Mouse (Mus musculus) skeletal muscle tissue, adult 2 months (tissue): Measurements from ENCODE around the gene Zfp768.
"Not testable (repeated sequence)": the region's sequence is repeated elsewhere in the genome, so short reads cannot be mapped to it uniquely, and the experiment has no call there.

Source experiments
- DNase-seq: peaks from one replicate; pipeline ENCODE4 v3.0.0-alpha.2; 2012; ENCODE audit warnings: low read depth, low spot score

The Zfp768 gene

DNA sequence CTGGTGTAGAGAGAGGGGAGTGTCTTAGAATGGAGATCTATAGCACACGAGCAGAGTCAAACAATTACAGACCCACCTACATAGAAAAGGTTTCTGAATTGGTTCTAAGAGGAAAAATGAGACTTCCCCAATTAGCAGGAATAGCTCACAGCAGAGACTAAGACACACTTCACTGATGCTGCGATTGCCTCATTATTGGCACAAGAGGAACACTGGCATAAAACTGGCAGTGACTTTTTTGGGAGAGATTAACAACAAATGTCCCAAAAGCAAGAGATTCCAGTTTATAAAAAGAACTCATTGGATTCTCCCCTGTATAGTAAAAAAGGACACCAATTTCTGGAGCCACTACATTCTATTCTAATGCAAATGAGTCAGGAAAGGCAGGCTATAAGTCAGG, 12.5 kb upstream of the Zfp768 start:
- no peak for DNase-seq

GRCm38 (mm10) chr7:127355796-127356195, 10.4 kb upstream of the Zfp768 start:
- no peak for DNase-seq

DNA sequence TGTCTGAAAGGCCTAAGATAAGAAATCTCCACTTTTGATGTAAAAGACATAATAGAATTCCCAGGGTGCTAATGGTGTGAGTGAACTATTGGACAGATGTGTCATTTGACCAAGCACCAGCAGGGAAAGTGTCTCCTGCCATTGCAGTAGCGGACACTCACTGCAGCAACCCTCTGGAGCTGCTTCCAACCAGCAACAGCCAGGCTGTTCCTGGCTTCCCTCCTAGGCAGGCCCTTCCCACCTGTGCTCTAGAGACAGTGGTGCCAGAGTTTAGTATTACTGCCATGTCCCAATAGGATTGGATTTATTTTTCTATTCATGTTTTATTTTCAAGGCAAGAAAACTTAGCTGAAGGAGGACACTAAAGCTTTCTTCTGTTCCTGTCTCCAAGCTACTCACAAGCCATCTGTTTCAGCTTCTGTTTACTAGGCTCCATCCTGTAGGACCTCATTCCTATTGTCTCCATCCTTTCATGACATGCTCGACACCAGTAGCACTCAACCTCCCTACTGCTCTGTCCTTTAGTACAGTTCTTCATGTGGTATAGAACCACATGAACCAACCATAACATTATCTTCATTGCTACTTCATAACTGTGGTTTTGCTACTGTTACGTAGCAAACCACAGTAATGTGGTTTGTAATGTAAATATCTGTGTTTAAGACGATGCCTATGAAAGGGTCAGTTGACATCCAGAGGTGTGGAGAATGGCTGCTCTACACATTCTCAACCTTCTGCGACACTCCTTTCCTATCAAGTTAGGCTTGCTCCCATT, 6.0 kb upstream of the Zfp768 start:
- DNase-seq: no peak

DNA sequence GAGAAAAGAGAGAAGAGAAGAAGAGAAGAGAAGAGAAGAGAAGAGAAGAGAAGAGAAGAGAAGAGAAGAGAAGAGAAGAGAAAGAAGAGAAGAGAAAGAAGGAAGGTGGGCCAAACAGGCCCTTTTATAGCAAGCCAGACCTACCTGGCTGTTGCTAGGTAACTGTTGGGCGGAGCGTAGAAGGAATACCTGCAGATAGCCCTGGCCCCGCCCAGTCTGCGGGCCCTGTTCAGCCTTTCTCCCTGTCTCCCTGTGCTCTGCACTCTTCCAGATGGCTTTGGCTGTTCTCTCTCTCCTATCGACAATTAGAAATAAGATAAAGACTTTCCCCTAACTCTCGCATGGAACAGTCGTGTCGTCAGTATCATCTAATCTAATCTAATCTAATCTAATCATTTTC, 1.3 kb upstream of the Zfp768 start:
- no peak for DNase-seq

DNA sequence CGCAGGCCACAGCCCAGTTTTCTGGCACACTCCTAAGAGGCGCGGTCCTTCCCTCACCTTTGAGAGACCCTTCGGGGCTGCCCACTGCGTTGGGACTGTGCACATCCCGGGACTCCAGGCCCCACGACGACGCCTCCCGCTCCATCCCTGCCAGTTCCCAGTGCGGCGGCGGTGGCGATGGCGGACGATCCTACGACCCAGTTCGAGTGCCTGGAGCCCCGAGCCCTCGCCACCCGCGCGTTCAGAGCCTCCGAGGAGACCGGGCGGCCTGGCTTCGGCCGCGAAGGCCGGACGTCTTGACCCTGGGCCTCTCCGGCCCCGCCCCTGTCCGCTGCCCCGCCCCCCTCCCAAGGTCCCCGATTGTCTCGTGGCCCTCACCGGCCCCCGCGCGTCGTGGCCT, 297 bp downstream of the Zfp768 start:
- no peak for DNase-seq

- DNase-seq: no peak
Observed at GRCm38 (mm10) chr7:127344371-127344770, 1.0 kb downstream of the Zfp768 start.

- no peak for DNase-seq
Observed at GRCm38 (mm10) chr7:127343351-127344019, 1.9 kb downstream of the Zfp768 start.

DNA sequence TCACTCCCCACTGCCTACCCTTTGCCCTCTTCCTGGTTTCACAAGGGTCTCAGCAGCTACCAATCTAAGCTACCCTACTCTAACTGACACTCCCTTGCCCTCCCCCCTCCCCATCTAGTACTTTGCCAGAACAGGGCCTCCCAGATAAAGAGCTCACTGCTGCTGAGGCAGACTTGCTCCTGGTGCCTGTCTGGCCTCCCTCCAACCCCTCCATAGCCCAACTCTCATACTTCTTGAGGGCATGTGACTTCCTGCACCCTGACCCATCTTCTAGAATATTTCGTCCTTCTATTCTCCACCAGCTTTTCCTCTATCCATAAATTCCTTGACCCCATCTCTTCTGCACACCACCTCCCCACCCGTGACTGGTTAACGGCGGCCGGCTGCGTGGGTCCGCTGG, 2.5 kb downstream of the Zfp768 start:
- DNase-seq: no peak

GRCm38 (mm10) chr7:127342332-127342731, 3.1 kb downstream of the Zfp768 start:
- no peak for DNase-seq

DNA sequence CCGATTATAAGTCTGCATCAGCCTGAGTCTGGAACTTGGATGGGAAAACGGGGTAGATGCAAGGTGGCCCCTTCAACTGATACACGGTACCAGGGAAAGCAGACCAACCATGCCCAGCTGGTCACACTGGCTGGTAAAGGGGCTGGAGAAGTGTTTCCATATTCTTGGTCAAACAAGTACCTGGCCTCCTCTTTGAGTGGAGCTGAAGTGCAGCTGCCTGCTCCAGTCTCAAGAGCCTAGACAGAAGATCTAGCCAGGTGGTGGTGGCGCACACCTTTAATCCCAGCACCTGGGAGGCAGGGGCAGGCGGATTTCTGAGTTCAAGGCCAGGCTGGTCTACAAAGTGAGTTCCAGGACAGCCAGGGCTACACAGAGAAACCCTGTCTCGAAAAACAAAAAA, 3.5 kb downstream of the Zfp768 start:
- DNase-seq: not testable (repeated sequence)

GRCm38 (mm10) chr7:127341356-127341755, 4.0 kb downstream of the Zfp768 start:
- DNase-seq: no peak

GRCm38 (mm10) chr7:127337636-127338035, 7.8 kb downstream of the Zfp768 start:
- DNase-seq: no peak

DNA sequence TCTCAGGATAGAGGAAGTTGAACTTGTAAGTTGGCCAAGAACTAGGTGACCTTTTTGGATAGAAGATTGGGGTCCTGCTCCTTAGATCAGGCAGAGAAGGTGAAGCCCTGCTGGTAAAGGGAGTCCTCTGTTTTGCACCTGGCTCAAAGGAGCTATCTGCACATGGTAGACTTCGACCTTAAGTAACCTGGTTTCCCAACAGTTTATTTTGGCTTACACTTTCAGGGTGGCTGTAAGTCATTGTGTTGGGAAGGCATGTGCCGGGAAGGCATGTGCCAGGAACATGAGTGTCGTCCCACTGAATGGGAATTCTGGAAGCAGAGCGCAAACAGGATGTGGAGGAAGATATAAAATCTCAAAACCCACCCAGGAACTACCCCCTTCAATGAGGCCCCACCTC, 9.8 kb downstream of the Zfp768 start:
- DNase-seq: no peak

DNA sequence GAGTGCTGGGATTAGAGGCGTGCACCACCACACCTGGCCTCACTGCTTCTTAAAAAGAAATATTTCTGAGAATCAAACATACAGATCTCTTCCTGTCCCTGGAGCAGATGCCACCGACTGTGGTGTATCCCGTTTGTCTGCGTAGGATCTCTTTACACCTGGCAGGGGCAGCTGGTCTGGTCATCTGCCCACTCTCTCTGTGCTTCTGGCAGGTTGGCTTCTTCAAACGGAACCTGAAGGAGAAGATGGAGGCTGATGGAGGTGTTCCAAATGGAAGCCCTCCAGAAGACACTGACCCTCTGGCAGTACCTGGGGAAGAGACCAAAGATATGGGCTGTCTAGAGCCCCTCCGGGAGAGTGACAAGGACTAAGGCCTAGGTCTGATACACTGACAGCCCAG, 12.1 kb downstream of the Zfp768 start:
- DNase-seq: no peak

- DNase-seq: peak; percentile 68
Observed at GRCm38 (mm10) chr7:127326685-127327084, 18.7 kb downstream of the Zfp768 start.

GRCm38 (mm10) chr7:127325550-127325949, 19.8 kb downstream of the Zfp768 start:
- no peak for DNase-seq

GRCm38 (mm10) chr7:127324944-127325343, 20.4 kb downstream of the Zfp768 start:
- no peak for DNase-seq

GRCm38 (mm10) chr7:127322085-127322484, 23.3 kb downstream of the Zfp768 start:
- DNase-seq: no peak

DNA sequence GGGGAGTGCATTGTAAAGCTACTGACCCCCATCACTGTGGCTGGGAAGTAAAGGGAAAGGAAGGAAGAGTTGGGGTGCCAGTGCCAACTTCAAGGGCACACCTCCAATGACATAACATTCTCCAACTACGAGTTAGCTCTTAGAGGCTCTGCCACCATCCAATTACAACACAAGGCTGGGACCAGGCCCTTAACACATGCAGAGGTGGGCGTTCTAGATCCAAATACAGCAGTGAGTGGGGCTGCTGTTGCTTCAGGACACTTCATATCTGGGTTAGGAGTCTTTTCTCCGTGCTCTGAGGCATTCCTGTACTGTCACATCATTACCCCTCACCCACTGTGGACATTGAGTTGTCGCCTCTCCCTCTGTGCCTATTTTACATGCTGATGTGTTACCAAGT, 24.3 kb downstream of the Zfp768 start:
- no peak for DNase-seq

DNA sequence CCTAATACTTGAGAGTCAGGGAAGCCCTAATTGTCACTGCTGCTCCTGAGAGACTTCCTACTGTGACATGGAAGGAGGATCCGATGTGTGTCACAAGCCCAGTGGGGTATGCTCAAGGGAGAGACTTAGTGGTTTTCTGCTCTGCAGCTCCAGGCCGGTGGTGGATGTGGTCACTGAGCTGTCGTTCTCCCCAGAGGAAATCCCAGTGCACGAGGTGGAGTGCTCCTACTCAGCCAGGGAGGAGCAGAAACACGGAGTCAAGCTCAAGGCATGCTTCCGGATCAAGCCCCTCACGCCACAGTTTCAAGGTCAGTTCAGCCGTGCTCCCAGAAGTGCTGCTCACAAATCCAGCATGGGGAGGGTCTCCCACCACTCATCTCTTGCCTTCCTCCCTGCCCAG, 31.5 kb downstream of the Zfp768 start:
- DNase-seq: no peak

DNA sequence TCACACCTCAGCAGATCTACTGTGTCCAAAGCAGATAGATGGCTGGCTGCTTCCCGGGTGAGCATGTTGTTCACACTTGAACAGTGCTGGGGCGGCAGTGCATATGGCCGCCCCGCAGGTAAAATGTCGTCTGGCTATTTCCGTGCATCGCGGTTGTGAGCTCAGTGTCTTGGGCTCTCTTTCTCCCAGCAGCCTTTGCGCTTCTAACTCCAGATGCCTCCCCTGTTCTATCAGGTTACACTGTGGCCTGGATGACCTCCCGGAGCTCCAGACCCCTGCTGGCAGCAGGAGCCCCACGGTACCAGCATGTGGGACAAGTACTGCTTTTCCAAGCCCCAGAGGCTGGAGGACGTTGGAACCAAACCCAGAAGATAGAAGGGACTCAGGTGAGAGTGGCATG, 35.4 kb downstream of the Zfp768 start:
- no peak for DNase-seq

DNA sequence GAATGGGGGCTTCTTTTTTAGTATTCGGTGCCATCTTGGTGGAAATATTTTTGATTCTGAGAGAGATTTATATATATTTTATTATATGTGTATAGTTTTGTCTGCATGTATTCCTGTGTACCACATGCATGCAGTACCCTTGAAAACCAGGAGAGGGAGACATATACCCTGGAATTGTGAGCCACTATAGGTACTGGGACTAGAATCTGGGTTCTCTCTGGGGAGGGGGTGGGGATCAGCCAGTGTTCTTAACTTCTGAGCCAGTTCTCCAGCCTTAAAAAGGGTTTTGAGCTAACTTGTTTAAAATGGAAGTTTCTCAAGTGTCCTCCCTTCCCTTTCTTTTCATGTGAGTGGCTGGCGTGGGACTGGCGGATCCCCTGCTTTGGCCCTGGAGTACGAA, 36.5 kb downstream of the Zfp768 start:
- DNase-seq: peak; percentile 49

GRCm38 (mm10) chr7:127308431-127308830, 37.0 kb downstream of the Zfp768 start:
- DNase-seq: no peak
